Mouse (Mus musculus): ENCODE data around the gene Cubn.

GRCm38 (mm10) chr2:13399480-13400072 lies 92.0 kb downstream of the Cubn start:
- TF ChIP-seq POLR2A (IDR thresholded peaks at IDR 0.05; ENCODE audit: borderline replicate concordance, extremely low read depth, low read depth, low read length) (no peak), CTCF (IDR thresholded peaks at IDR 0.05; ENCODE audit: insufficient read depth, low read length) (no peak)
